Mouse (Mus musculus): ENCODE measurements around the gene Pkp2.

The Pkp2 gene

GRCm38 (mm10) chr16:16262436-16262835 lies 49.3 kb downstream of the Pkp2 start:
- no peak for DNase-seq

GRCm38 (mm10) chr16:16272978-16273377 lies 59.9 kb downstream of the Pkp2 start:
- DNase-seq, result no peak

- DNase-seq, result no peak
Measured at GRCm38 (mm10) chr16:16273752-16274151, 60.6 kb downstream of the Pkp2 start.

GRCm38 (mm10) chr16:16302369-16303137 lies 89.4 kb downstream of the Pkp2 start, which contains the start of gene Yars2:
TSS of gene Yars2 (plus strand) at chr16:16302965.
- peak; percentile 92 for DNase-seq

GRCm38 (mm10) chr16:16303138-16303827 lies 90.2 kb downstream of the Pkp2 start:
- DNase-seq, result peak; percentile 45

GRCm38 (mm10) chr16:16303888-16304287 lies 90.8 kb downstream of the Pkp2 start:
- no peak for DNase-seq

- DNase-seq, result no peak
Measured at GRCm38 (mm10) chr16:16311319-16311718, 98.2 kb downstream of the Pkp2 start.

All from cerebellum, adult 9-10 months (tissue).